Mouse (Mus musculus) thymus, postnatal 25 days (tissue): ENCODE data around the gene Olfr743.
"Not testable (repeated sequence)": the region's sequence is repeated elsewhere in the genome, so short reads cannot be mapped to it uniquely, and the experiment has no call there.

Experiments
- DNase-seq: peaks from one replicate; pipeline ENCODE4 v3.0.0; 2022

Olfr743 gene

DNA sequence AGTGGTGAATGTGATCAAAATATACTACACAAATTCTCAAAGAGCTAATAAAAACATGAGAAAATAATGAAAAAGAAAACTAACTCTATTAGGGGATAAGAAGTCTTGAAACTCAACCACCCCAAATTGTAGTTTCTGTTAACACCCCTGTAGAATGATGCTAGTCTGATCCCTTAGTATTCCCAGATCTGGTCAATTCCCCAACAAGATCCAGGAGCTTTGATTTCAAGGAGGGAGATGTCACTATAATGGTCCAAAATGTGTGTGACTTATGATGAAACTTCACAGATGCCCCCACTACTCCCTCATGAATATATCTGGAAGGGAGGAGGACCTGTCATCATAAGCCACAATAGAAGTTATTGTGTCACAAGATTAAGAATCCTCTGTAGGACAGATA lies at the start of gene Olfr743:
TSS of gene Olfr743 (plus strand) at position 301 of the 400 bp plus-strand sequence.
- no peak for DNase-seq

DNA sequence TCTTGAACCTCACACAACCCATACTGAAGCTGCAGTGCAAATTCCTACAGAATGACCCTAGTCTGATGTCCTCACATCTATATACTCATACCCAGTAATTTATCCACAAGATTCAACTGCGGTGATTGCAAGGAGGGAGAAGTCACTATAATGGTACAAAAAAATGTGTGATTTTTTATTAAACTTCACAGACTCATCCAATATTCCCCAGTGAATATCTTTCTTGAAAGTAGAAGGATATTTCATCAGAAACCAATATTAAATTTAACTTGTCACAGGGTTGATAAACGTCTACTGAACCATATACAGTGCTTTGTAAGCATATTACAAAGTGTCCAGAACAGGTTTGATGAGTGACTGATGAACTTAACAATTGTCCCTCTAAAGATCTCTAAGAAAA lies 49.2 kb upstream of the Olfr743 start, which contains the start of gene Olfr741:
TSS of gene Olfr741 (plus strand) at position 301 of the 400 bp plus-strand sequence.
- DNase-seq: no peak

DNA sequence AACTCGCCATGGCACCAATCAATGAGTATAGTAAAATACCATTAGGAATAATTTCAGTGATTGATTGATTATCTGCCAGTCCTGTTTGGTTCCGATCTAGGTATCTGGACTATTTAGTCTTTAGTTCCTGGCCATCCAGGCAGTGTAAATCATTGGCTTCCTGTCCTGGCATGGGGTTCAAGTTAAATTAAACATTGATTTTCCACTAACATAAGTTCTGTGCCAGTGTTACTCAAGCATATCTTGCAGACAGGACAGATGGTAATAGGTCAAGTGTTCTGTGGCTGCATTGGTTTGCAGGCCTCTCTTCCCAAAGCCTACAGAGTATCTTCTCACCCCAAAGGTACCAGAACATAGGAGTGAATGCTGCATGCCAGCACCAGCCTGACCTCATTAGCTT lies 43.2 kb upstream of the Olfr743 start:
- DNase-seq: no peak

DNA sequence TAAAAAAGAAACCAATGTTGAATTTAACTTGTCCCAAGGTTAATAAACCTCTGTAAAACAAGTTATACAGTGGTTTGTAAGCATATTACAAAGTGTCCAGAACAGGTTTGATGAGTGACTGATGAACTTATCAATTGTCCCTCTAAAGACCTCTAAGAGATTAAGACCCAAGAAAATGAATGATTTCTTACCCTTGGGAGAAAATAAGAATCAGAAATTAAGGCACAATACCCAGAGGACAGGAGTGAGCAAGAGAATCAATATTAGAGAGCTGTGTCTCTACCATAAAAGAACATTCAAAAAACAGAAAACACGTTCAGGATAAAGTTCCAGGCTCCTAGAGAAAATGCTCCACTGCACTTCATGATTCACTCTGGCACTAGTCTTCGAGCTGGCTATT lies 18.3 kb upstream of the Olfr743 start, which contains the start of gene Olfr742:
TSS of gene Olfr742 (plus strand) at position 301 of the 400 bp plus-strand sequence.
- DNase-seq: no peak

DNA sequence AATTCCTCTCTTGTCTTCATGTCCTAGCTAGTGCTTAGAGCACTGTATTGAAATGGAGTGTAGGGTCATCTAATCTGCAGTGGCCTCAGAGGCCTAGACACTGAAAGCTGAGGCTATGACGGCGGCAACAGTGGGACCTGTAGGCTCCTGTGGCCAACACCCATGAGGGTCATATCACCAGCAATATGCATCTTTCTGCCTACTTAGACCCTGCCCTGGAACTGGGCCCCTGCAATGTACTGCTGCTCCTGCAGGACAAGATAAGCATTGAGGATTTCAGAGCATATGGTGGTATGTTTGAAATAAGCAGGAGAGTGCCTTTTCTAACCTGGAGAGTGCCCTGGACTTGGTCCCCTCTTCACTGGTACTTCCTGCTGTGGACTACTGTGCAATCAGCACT lies 31.1 kb downstream of the Olfr743 start:
- DNase-seq: no peak

DNA sequence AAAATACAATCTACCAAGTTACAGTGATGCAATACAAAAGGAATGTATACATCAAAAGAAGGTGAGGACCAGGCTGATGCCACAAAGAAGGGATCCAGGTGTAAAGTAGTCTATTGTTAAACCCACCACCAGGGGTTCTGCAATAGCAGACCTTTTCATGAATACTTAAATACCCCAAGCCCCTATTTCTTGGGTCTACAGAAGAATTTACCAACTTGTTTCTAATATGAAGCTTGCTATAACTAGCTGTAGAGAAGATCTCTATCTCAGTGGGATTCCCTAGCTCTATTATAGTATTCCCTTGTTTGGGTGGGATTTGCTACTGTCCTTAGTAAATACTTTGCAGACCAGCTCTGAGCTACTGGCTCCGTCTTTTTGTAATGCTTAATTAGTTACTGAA lies 51.4 kb downstream of the Olfr743 start:
- DNase-seq: not testable (repeated sequence)
